Mouse (Mus musculus): ENCODE results near the gene Hykk.

DNA sequence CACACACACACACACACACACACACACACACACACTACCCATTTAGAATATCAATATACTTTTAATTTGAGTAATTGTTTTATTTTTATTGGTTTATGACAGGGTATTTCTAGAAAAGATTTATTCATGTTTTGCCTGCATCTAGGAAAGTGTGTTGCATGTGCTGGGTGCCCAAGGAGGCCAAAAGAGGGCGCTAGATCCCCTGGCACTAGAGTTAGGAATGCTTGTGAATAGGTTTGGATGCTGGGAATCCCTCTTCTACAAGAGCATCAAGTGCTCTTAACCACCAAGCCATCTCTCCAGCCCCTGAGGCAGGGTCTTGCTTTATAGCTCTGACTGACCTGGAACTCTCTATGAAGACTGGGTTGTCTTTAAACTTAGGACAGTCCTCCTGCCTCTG is 14.7 kb downstream of the Hykk start:
- TF ChIP-seq CTCF (IDR thresholded peaks at IDR 0.05; ENCODE audit: borderline replicate concordance, control insufficient read depth, extremely low read depth, insufficient read depth, low read length, poor library complexity) (no peak), POLR2A (IDR thresholded peaks at IDR 0.05; ENCODE audit: control insufficient read depth, extremely low read depth, insufficient read depth, low read length, poor library complexity) (no peak)

Measured in thymus, adult 2 months (tissue).